Mouse (Mus musculus): ENCODE measurements around the gene App.

DNA sequence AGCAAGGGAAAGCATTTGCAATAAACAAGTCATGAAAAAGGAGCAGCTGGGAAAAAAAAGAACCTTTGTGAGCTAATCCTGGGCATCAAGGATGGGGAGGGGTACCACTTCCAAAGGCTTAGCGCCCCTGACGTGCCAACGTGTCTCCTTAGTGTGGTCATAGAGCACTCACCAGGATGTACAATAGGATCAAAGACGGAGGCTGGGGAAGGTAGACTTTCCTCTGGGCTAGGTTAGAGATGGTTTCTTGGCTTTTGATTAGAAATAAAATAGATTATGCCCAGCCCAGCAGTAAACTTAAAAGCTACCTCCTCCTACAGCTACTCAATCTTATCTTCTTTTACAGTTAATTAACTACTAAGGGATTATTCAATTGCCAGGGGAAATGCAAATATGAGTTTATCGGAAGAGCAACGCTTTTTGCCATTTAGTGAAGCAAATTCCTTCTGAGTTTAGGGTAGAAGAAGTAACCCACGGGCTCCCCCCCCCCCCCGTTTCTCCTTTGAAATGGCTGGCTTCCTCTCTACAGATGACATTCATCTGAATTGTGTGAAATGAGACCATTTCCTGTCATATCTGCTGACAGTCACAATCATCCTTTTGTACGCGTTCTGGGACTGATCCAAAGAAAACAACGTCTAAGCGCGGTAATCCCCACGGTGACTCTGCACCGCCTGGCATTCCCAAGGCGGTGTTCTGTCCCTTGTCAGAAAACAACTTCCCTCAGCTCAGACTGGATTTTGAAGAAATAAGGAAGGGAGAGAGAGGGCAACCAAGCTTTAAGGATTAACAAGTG is 201.8 kb downstream of the App start:
- no peak for TF ChIP-seq CTCF (IDR thresholded peaks at IDR 0.05; ENCODE audit: control insufficient read depth, insufficient read depth, insufficient read length)
- TF ChIP-seq USF1 (IDR thresholded peaks at IDR 0.05; ENCODE audit: low read depth), result no peak
- TF ChIP-seq MYOD1 (IDR thresholded peaks at IDR 0.05; ENCODE audit: control insufficient read depth, insufficient read length, low read depth), result no peak
- no peak for TF ChIP-seq MAX (IDR thresholded peaks at IDR 0.05)
- TF ChIP-seq CEBPB (IDR thresholded peaks at IDR 0.05; ENCODE audit: low read depth), result no peak
- TF ChIP-seq FOSL1 (IDR thresholded peaks at IDR 0.05; ENCODE audit: insufficient read depth, low read length, poor library complexity, severe bottlenecking), result no peak

Data from C2C12 (cell line).